Mouse (Mus musculus): ENCODE results near the gene Gpt2.

DNA sequence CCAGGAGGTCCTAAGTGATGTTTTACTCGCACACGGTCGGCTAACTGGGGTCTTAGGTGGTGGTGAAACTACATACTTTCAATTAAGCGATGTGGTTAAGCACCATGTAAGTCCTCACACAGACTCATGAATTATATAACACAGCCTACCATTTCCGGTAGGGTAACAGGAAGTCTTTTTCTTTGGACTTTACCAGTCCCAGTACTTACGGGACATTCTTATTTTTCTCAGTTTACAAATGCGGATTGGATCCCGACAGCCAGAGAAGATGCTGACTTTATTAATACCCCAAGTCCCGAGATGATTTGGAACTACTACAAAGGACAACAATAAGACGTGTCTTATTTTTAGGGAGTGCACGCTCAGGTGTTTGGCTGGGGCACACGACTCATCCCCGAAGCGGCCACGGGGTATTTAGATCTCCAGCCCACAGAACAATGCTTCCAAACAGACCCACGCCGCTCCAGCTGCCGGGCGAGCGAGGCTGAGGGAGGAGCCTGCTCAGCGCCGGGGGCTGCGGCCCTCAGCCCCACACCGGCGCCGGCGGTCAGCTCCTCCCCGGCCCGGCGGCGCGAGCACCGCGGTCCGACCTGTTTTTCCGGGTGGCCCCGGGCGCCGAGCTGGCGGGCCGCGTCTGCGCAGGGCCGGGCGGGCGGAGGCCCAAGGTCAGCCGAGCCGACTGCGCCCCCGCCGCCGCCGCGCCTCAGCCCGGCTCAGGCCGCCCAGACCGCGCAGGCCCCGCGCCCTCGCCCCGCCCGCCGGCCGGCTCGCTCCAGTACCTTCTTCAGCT is 62.2 kb downstream of the Gpt2 start:
- TF ChIP-seq CTCF (IDR thresholded peaks at IDR 0.05; ENCODE audit: extremely low read depth, insufficient read length, insufficient replicate concordance, low read depth, low read length) (no peak), POLR2A (IDR thresholded peaks at IDR 0.05; ENCODE audit: low read depth, low read length) (no peak)

All from small intestine, adult 2 months (tissue).